Mouse (Mus musculus) layer of hippocampus, postnatal 10 days (tissue): ENCODE measurements at regions not wholly inside any gene's neighbourhood (a gene's known extent, or its start where the extent isn't known, plus 50 kb on each side); places are given as distances from the start of the nearest gene placed in this dataset.

Experiments used
- DNase-seq, 2 experiments: peaks; one replicate each; pipeline ENCODE4 v3.0.0; 2021; ENCODE audit warnings: low spot score in 2 of 2

- peak; percentile 97 to 98 for DNase-seq
Measured at GRCm38 (mm10) chr15:85634322-85635141, 52.3 kb upstream of the Wnt7b start.

GRCm38 (mm10) chr15:85635425-85635824 lies 53.2 kb upstream of the Wnt7b start:
- no peak for DNase-seq

- no peak for DNase-seq
Measured at GRCm38 (mm10) chr15:85639566-85639965, 57.3 kb upstream of the Wnt7b start.

DNA sequence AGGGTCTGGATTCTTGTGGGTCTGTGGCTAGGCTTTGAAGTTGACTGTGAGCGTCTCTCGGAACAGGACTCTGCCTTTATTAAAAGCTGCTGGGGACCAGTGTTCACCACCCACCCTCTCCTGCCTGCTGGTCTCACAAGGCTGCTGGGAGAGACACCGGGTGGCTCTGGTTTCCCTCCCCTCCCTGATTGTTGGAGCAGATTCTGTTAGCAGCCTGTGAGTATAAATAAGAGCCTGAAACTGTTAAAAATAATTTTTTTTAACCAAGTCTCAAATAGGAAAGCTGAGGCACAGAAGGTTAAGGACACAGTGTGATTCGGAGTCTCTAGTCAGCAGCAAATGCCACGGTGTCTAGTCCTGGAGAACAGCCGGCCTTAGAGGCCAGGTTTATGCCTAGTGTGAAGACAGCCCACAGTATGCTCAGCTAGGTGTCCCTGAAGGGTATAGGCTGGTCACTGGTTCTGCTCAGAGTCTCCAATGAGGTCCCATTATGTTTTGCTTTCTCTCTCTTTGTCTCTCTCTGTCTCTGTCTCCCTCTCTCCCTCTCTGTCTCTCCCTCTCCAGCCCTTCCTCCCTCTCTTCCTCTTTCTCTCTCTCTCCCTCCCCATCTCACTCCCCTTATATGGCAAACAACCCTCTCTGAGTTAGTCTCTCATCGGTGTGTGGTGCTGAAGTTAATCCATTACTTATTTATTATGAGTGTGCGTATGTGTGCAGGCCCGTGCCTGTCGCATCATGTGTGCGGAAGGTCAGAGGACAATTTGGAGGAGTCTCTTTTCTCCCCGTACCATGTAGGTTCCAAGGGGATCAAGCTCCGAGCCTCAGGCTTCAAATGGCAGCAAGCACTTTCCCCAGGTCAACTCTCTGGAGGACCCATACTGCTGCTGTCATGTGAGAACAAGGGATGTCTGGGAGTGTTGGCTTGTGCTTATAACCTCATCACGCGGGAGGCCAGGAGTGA lies 59.1 kb upstream of the Wnt7b start:
- no peak for DNase-seq

GRCm38 (mm10) chr15:85645396-85645795 lies 63.1 kb upstream of the Wnt7b start:
- no peak for DNase-seq

DNA sequence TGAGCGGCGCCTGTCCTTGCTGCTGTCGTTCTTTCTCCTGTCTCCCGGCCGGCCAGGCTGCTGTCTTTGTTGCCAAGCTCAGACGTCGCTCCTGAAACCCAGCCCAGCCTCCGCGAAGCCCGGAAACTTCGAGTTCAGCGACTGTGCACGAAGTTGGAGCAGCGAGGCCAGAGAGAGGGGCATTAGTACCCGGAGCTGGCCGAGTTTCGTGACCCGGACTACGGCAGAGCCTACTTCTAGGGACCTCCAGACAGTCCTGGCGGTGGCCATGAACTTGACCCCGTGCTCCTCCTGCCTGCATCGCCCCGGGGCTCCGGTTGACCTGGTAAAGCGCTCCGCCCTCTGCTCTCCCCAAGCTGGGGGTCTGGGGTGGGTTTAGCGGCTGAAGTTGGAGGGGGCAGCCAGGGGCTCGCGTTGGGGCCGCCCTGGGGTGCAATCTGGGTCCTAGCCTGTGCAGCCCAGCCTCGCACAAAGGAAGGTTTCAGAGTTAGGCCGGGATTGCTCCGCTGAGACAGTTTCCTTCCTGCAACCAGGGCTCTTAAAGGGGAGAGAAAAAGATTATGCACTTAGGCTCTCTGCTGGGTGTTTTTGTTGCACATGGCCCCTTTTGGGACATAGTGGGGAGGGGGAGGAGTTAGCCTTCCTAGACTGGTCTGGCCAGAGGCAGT lies 63.8 kb upstream of the Wnt7b start:
- peak; percentile 62 to 71 for DNase-seq

DNA sequence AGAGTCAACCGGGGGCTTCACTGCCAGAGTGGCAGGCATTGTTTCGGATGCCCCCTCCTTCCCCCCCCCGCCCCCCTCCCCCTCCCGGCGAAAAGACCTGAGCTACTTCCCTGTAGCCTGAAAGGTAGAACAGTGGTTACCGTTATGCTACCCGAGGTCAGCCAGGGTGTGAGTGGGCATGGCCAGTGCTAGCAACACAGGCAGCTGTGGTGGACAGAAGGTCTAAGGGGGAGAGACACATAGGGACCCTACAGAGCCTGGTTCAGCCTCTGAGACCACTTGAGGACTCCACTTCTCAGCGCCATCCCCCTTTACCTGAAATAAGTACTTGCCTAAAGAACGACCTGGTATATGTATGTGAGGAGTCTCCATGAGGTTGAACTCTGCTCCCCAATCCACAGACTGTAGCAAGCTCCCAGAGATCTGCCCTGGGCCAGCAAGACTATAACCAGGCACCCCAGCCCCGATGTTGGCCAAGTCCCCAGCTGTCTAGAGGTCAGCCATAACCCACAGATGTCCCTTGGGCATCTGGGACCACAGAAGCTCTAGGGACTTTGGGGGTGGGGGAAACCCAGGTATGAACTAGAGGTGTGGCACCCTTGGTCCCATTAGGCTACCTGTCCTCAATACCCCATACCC lies 64.5 kb upstream of the Wnt7b start:
- no peak for DNase-seq

- no peak for DNase-seq
Measured at GRCm38 (mm10) chr15:85647593-85647992, 65.3 kb upstream of the Wnt7b start.

DNA sequence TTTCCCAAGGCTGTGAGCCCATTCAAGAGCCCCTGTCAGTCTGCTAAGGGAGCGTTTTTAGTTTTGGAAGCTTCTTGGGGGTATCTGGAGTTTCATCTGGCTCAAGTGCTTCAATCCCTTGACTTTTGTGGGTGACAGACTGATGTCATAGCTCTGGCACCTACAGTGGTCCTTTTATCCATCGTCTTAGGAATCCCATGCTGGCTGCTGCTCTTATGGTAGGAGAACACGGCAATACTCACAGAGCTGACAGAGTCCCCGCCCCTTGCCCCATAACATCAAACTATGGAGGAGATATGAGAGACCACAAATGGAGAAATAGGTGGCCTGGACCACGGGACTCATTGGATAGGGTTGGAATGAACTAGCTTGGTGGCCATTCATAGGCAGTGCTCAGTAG lies 68.0 kb upstream of the Wnt7b start:
- DNase-seq, result no peak

- DNase-seq, result no peak
Measured at GRCm38 (mm10) chr15:85651718-85652420, 69.6 kb upstream of the Wnt7b start.

- DNase-seq, result no peak
Measured at GRCm38 (mm10) chr15:85652431-85652830, 70.2 kb upstream of the Wnt7b start.

GRCm38 (mm10) chr15:85652871-85653337 lies 70.6 kb upstream of the Wnt7b start:
- peak; percentile 65 to 66 for DNase-seq

- DNase-seq, result peak; percentile 81 to 88
Measured at GRCm38 (mm10) chr15:85653421-85654401, 71.4 kb upstream of the Wnt7b start.

DNA sequence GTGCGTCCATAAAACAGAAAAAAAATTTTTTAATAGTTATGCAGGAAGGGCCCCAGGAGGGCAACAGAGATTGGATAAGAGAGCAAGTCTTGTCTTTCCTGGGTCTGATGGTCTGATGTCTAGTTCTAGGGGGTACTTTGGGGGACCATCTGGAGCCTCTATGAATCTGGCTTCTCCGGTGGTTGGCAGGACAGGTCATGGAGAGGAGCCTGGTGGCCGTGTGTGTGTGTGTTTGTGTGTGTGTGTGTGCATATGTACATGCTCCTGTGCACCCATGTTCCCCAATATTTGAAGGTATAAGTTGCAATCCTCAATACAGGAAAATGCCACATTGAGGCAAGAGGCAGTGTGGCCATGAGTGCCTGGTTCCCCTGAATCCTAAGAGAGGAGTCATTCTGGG lies 72.5 kb upstream of the Wnt7b start:
- no peak for DNase-seq

DNA sequence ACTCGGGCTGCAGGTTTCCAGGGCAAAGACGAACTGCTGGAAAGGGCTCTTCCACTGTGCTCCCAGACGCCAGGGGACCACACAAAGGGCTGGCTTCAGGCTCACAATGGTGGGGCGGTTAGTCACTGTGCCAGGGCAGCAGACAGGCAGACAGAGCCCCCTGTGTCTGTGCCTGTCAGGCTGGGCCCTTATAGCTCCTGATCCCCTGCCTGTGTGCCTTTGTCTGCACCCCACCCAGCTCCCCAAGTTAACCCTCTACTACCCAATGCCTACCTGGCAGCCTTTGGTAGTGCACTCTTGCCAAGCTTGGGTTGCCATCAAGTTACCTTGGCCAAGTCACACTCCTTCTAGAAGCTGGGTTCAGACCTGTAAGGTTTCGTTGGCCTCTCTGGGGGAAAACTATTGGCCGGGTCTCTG lies 73.5 kb upstream of the Wnt7b start:
- DNase-seq, result peak; percentile 73 to 82

DNA sequence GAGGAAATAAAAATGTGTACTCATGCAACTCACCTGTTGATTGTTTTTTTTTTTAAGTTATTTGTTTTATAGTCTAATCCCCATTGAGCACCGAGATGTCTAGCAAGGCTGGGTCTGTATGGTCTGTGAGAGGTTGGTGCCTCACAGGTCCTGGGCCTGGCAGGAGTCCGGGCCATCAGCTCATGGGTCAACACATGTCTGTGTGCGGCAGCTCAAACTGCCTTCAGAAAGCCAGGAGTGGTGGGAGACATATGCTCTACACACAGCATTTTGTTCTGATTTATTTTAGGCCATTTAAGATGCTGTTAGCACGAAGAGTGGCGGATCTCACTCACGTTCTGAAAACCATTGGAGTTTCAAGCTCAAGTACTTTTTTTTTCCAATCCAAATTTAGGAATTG lies 74.6 kb upstream of the Wnt7b start:
- peak in 1 of 2 experiments; percentile 30 for DNase-seq

GRCm38 (mm10) chr15:85657441-85657989 lies 75.2 kb upstream of the Wnt7b start:
- DNase-seq, result peak; percentile 44 to 48

GRCm38 (mm10) chr15:85658101-85658885 lies 76.0 kb upstream of the Wnt7b start:
- DNase-seq, result peak; percentile 42 to 47
